Mouse (Mus musculus) C2C12 (cell line): ENCODE results near the gene Gstk1.

ENCODE experiments used
- CEBPB ChIP-seq: IDR thresholded peaks from one replicate; pipeline ENCODE4 v1.6.1; 2011; ENCODE audit warnings: low read depth, mild to moderate bottlenecking, control low read depth, moderate library complexity
- CTCF ChIP-seq: IDR thresholded peaks from one replicate; pipeline ENCODE4 v1.5.1; 2011; ENCODE audit not compliant: control insufficient read depth, insufficient read depth, insufficient read length
- FOSL1 ChIP-seq: IDR thresholded peaks from one replicate; pipeline ENCODE4 v1.8.0; 2011; ENCODE audit warnings: mild to moderate bottlenecking, low read length; ENCODE audit not compliant: poor library complexity, insufficient read depth, severe bottlenecking
- MAX ChIP-seq: IDR thresholded peaks from one replicate; pipeline ENCODE4 v1.6.1; 2011; ENCODE audit warnings: mild to moderate bottlenecking, control low read depth
- MYOD1 ChIP-seq: IDR thresholded peaks from one replicate; pipeline ENCODE4 v1.6.1; 2011; ENCODE audit warnings: low read depth; ENCODE audit not compliant: control insufficient read depth, insufficient read length
- MYOG ChIP-seq: IDR thresholded peaks from one replicate; pipeline ENCODE4 v1.6.1; 2011; ENCODE audit not compliant: control insufficient read depth, insufficient read length; ENCODE audit errors: extremely low read depth
- USF1 ChIP-seq: IDR thresholded peaks from one replicate; pipeline ENCODE4 v1.6.1; 2011; ENCODE audit warnings: low read depth, mild to moderate bottlenecking, control low read depth, moderate library complexity

DNA sequence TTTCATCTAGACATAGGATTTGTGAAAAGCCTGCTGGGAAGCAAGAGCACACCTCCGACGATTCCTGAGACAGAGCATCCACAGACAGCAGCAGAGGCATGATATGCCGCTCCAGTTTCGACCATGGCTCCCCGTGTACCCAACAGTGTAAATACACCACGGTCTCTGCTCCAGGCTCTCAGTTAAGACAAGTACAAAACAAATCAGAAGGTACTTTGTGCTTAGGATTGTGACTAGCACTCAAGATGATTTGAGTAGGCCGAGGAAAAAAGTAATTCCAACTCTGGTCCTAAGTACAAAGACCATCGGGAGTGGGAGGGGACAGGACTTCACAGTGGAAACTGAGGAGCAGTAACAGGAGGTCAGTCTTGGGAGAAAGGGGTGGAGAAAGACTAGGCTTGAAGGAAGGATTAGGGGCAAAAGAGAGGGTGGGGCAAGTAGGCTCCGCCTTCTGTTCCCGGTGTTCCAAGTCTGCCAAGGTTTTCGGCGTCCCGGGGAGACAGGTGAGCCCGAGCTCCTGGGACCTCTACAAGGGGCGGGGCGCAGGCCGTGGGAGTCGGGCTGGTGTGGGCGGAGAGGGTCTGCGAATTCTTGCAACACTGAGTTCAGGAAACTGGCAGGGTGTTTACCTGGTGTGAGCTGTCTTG, 15.9 kb downstream of the Gstk1 start, which contains the start of gene Tmem139:
- TF ChIP-seq CTCF (no peak), MAX (no peak), MYOG (no peak), CEBPB (no peak), USF1 (no peak), FOSL1 (no peak), MYOD1 (no peak)
